Mouse (Mus musculus) CH12.LX (cell line): Measurements from ENCODE around the gene Fam170b.

Experiments used
- EP300 ChIP-seq: IDR thresholded peaks from 2 replicates; pipeline ENCODE4 v1.6.1; 2011; ENCODE audit warnings: low read length, improper control_type of control experiment
- KAT2A ChIP-seq: IDR thresholded peaks from 2 replicates; pipeline ENCODE4 v1.6.1; 2012; ENCODE audit warnings: low read length, improper control_type of control experiment, inconsistent platforms; ENCODE audit not compliant: insufficient replicate concordance
- MAX ChIP-seq: IDR thresholded peaks from 2 replicates; pipeline ENCODE4 v1.6.1; 2011; ENCODE audit warnings: low read length, improper control_type of control experiment
- NELFE ChIP-seq: IDR thresholded peaks from 2 replicates; pipeline ENCODE4 v1.6.1; 2011; ENCODE audit warnings: low read depth, low read length, improper control_type of control experiment
- POLR2A ChIP-seq: IDR thresholded peaks from 2 replicates; pipeline ENCODE4 v1.6.1; 2011; ENCODE audit warnings: low read depth, mild to moderate bottlenecking, improper control_type of control experiment, low read length
- RCOR1 ChIP-seq: conservative IDR thresholded peaks from 2 replicates; pipeline ENCODE4 v1.6.1; 2012; ENCODE audit warnings: low read depth, mild to moderate bottlenecking, inconsistent platforms, low read length, improper control_type of control experiment
- TBP ChIP-seq: conservative IDR thresholded peaks from 2 replicates; pipeline ENCODE4 v1.6.1; 2011; ENCODE audit warnings: low read depth, low read length, improper control_type of control experiment
- TCF12 ChIP-seq: IDR thresholded peaks from 2 replicates; pipeline ENCODE4 v1.6.1; 2014; ENCODE audit warnings: low read depth, mild to moderate bottlenecking, inconsistent platforms, low read length, improper control_type of control experiment
- USF1 ChIP-seq: IDR thresholded peaks from 2 replicates; pipeline ENCODE4 v1.6.1; 2014; ENCODE audit warnings: low read depth, mild to moderate bottlenecking, inconsistent platforms, low read length, improper control_type of control experiment
- ZC3H11A ChIP-seq: IDR thresholded peaks from 2 replicates; pipeline ENCODE4 v1.6.1; 2012; ENCODE audit warnings: low read depth, mild to moderate bottlenecking, inconsistent platforms, low read length, improper control_type of control experiment
- ZMIZ1 ChIP-seq: IDR thresholded peaks from 2 replicates; pipeline ENCODE4 v1.6.1; 2012; ENCODE audit warnings: low read depth, mild to moderate bottlenecking, inconsistent platforms, low read length, improper control_type of control experiment

GRCm38 (mm10) chr14:32824267-32825150 lies 9.3 kb upstream of the Fam170b start:
- TF ChIP-seq NELFE (no peak), MAX (no peak), POLR2A (no peak), RCOR1 (no peak), TBP (no peak), ZC3H11A (no peak), USF1 (no peak), ZMIZ1 (no peak), KAT2A (no peak), EP300 (no peak), TCF12 (no peak)
